Mouse (Mus musculus): Measurements from ENCODE around the gene Cfap77.

- no peak for TF ChIP-seq POLR2A (IDR thresholded peaks at IDR 0.05; ENCODE audit: borderline replicate concordance, low read depth, low read length)
- TF ChIP-seq CTCF (IDR thresholded peaks at IDR 0.05; ENCODE audit: low read depth, low read length): no peak
These were observed 141.9 kb downstream of the Cfap77 start for GRCm38 (mm10) chr2:28912961-28913360.
